Mouse (Mus musculus): ENCODE measurements at regions not wholly inside any gene's neighbourhood (a gene's known extent, or its start where the extent isn't known, plus 50 kb on each side); places are given as distances from the start of the nearest gene placed in this dataset.

- TF ChIP-seq CTCF (conservative IDR thresholded peaks at IDR 0.05; ENCODE audit: low read length) (no peak), POU5F1 (IDR thresholded peaks at IDR 0.05; ENCODE audit: borderline replicate concordance, low read length) (no peak)
These were observed 185.6 kb upstream of the Gm15217 start for GRCm38 (mm10) chr14:46193577-46193976.

Measured in E14TG2a.4 (cell line).